Mouse (Mus musculus): Measurements from ENCODE around the gene Zdhhc14.

- TF ChIP-seq CTCF (conservative IDR thresholded peaks at IDR 0.05; ENCODE audit: low read length) = no peak
- no peak for TF ChIP-seq NANOG (IDR thresholded peaks at IDR 0.05; ENCODE audit: borderline replicate concordance, low read length)
- no peak for TF ChIP-seq POU5F1 (IDR thresholded peaks at IDR 0.05; ENCODE audit: borderline replicate concordance, low read length)
Measured at GRCm38 (mm10) chr17:5475960-5476725, 16.2 kb upstream of the Zdhhc14 start.

All from E14TG2a.4 (cell line).